Mouse (Mus musculus) cortical plate, adult 2 months (tissue): ENCODE measurements around the gene Tmem247. TPM values are rescaled to one million over a fixed set of nuclear protein-coding genes. Genes with fewer than 3 reads are reported as not detected.

Experiments
- H3K27ac ChIP-seq: fragments of 200-500 bp; 2 replicates; pipeline ENCODE4 v1.5.1; 2012; ENCODE audit warnings: low read length, control low read depth, inconsistent platforms; ENCODE audit not compliant: insufficient read depth
- H3K4me1 ChIP-seq: fragments of 200-500 bp; 2 replicates; pipeline ENCODE4 v1.6.1; 2011; ENCODE audit warnings: low read length; ENCODE audit not compliant: control insufficient read depth, insufficient read depth
- H3K4me3 ChIP-seq: fragments of 200-500 bp; 2 replicates; pipeline ENCODE4 v1.5.1; 2011; ENCODE audit warnings: mild to moderate bottlenecking, low read length, control low read depth; ENCODE audit not compliant: insufficient read depth
- CTCF ChIP-seq: fragments of 200-500 bp; IDR thresholded peaks from 2 replicates; pipeline ENCODE4 v1.5.1; 2011; ENCODE audit warnings: mild to moderate bottlenecking, control low read depth, low read length; ENCODE audit not compliant: insufficient read depth; ENCODE audit errors: extremely low read depth
- POLR2A ChIP-seq: fragments of 200-500 bp; IDR thresholded peaks from 2 replicates; pipeline ENCODE4 v1.6.1; 2011; ENCODE audit warnings: mild to moderate bottlenecking, low read length, control low read depth; ENCODE audit not compliant: insufficient read depth; ENCODE audit errors: extremely low read depth
- polyA plus RNA-seq: library from polyadenylated mRNA; depleted of rRNA; stranded (reverse); fragments of >200 nt; gene quantifications from 2 replicates; pipeline ENCODE4 v1.2.3, GENCODE M21; 2012

The Tmem247 gene
- polyA plus RNA-seq, 1 experiment = not detected

DNA sequence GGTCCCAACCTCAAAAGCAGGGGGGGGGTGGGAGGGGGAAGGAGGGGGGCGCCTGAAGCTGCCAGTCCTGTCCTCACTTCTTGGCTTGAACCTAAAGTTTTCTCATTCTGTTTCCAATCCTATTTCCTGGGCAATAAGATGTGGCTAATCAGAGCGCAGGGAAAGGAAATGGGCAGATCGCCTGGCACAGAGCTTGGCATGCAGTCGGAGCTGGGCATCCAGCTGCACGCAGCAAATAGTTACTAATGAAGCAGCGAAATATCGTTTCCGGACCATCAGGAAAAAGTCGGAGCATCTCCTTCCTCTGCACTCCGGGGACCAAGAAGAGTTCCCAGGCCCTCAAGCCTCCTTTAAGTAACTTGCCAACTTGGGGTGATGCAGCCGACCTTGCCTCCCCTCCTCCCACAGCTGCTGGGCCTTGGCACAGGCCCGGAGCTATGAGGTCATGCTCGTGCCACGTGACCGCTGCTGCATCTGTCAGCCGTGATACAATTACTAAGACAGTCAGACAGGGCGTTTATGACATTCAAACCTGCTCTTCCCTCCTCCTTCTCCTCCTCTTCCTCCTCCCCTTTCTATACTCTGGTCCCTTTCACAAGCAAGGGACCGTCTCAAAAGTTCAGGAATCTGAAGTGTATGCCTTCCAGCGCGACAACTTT lies 20.5 kb downstream of the Tmem247 start:
- Histone ChIP-seq H3K27ac (peak overlapping the region; percentile 74), H3K4me1 (peaks cover 3% of the 10 kb centered on the region; the same call in 1 of the 2 replicates), H3K4me3 (peak overlapping the region; percentile 40)
- TF ChIP-seq POLR2A = no peak
- TF ChIP-seq CTCF = no peak

DNA sequence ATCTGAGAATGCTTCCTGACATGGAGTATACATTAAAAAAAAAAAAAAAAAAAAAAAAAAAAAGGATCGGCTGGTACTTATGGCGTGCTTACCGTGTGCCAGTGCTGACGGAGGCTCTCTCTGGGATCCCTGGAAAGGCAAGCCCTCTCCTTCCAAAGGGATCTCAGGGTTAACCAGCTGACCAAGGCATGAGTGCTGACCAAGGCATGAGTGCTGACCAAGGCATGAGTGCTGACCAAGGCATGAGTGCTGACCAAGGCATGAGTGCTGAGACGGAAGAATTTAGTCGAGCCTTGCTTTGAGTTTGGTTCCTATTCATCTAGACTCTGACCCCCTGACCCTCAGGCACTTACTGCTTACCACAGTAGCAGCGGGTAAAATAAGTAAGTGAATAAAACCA lies 21.5 kb downstream of the Tmem247 start:
- TF ChIP-seq CTCF (no peak), POLR2A (no peak)
- Histone ChIP-seq H3K4me1 (peaks cover 3% of the 10 kb centered on the region; the same call in 1 of the 2 replicates), H3K27ac (no peak overlapping the region), H3K4me3 (no peak overlapping the region)

DNA sequence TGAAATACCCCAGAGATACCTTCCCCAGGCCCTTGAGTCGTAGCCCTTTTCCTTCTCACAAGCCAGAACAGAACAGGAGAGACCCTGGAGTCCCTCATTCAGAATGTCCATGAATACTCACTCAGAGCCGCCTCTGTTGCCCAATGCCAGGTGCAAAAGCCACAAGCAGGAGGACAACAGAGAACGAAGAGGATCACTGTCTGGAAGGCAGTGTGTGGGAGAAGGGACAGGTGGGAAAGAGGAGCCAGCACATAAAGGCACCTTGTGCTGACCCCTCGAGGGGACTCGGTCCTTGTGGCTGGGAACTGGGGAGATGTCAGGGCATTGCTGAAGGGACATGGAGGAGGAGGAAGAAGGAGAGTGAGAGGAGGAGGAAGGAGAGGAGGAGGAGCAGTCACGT lies 25.0 kb downstream of the Tmem247 start:
- H3K4me1 ChIP-seq = peaks cover 3% of the 10 kb centered on the region; the same call in 1 of the 2 replicates
- no peak overlapping the region for H3K27ac ChIP-seq
- TF ChIP-seq POLR2A (no peak), CTCF (no peak)

GRCm38 (mm10) chr17:86943158-86943557 lies 26.0 kb downstream of the Tmem247 start:
- Histone ChIP-seq H3K4me1 (no peaks in the 10 kb centered on the region), H3K27ac (no peak overlapping the region), H3K4me3 (no peak overlapping the region)
- TF ChIP-seq POLR2A (no peak), CTCF (no peak)

More for the DNA sequence above, 25.0 kb downstream of the Tmem247 start:
- no peak overlapping the region for H3K4me3 ChIP-seq

GRCm38 (mm10) chr17:86946078-86946477 lies 28.9 kb downstream of the Tmem247 start:
- Histone ChIP-seq H3K4me3 (no peak overlapping the region), H3K27ac (no peak overlapping the region), H3K4me1 (no peaks in the 10 kb centered on the region)
- TF ChIP-seq POLR2A (no peak), CTCF (no peak)

DNA sequence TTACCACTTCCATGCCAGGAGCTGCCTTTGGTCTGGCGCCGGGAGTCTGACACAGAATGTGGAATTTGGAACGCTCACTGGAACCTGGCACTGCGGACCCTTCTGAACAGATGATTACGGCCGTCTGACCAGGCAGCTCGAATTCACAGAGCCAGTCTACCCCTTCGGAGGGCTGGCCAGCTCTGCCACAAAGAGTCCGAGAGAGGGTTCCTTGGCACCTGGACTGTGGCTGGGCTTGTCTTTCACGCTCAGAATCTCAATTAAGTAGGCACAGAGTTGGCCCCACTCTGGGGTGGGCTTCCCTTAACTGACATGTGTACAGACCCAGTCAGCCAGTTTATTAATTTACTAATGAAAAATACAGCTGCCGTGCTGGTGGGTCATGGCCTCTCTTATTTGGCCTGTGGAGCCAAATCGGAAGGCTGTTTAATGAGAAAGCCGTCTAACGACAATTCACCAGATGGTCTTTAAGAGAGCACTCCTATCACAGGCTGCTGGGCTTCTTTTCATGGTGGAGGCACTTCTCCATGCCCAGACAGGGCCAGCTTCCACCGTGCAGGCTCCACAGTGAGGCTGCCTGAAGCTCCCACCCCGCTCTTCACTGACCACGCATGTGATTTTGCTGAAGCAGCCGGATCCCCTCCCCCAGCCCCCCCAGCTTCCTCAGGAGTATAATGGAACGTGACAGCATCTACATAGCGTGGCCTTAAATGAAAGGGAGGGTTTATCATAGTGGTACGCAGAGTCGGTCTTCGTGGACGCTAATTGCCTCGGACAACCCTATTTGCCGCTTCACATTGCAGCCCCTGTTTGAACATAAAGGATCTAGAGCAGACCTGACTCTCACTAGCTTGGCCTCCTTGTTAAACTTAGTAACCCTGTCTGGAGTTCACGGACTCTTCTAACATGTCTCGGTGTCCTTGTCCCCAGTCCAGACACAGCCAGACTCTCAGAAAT lies 31.0 kb downstream of the Tmem247 start, which contains the start of gene Atp6v1e2:
Gene Atp6v1e2 (minus strand): TSS at position 58 of the 957 bp plus-strand sequence.
- TF ChIP-seq POLR2A (no peak), CTCF (no peak)
- no peak within 1 kb of the TSS for H3K4me3 ChIP-seq
- H3K27ac ChIP-seq = no peak within 1 kb of the TSS
- H3K4me1 ChIP-seq = no peaks in the 10 kb centered on the region

- TF ChIP-seq POLR2A (no peak), CTCF (no peak)
- H3K4me3 ChIP-seq = no peak overlapping the region
- no peak overlapping the region for H3K27ac ChIP-seq
- H3K4me1 ChIP-seq = no peaks in the 10 kb centered on the region
These were observed 31.7 kb downstream of the Tmem247 start for GRCm38 (mm10) chr17:86948801-86949200.

DNA sequence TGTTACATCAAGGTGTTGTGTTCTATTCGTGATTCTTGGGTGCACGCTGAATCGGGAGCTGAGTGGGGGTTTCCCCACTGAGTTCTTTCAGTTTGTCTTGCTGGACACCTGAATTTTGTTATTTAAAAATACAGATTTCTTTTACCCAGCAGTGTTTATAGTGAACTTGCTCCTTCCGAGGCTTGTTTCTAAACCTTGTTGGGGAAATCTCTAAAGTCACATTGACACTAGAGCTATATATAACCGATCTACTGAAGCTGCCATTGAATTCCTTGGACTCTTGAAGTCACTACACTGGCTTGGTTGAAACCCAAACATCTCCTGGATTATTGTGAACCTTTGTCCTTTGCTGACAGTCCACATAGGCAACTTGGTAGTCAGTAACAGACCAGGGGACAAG lies 40.1 kb downstream of the Tmem247 start:
- no peaks in the 10 kb centered on the region; the same call in 1 of the 2 replicates for H3K4me1 ChIP-seq
- H3K4me3 ChIP-seq = no peak overlapping the region
- H3K27ac ChIP-seq = no peak overlapping the region
- TF ChIP-seq POLR2A = no peak
- TF ChIP-seq CTCF = no peak

GRCm38 (mm10) chr17:86957968-86958367 lies 40.8 kb downstream of the Tmem247 start:
- no peak overlapping the region for H3K4me3 ChIP-seq
- H3K4me1 ChIP-seq = no peaks in the 10 kb centered on the region; the same call in 1 of the 2 replicates
- TF ChIP-seq CTCF (no peak), POLR2A (no peak)
- H3K27ac ChIP-seq = no peak overlapping the region
